Mouse (Mus musculus): ENCODE results near the gene Cux2.

- TF ChIP-seq CTCF (IDR thresholded peaks at IDR 0.05; ENCODE audit: borderline replicate concordance, insufficient read depth, low read depth, low read length) (no peak), POLR2A (IDR thresholded peaks at IDR 0.05; ENCODE audit: borderline replicate concordance, insufficient read depth, low read length) (no peak)
Measured at GRCm38 (mm10) chr5:122070963-122071800, 21.3 kb upstream of the Cux2 start.

All from cerebellum, adult 2 months (tissue).